Mouse (Mus musculus) stomach, postnatal 0 days (tissue): ENCODE results near the gene Pdilt.

Source experiments
- CTCF ChIP-seq: IDR thresholded peaks from 2 replicates; pipeline ENCODE4 v1.5.1; 2016; ENCODE audit warnings: antibody characterized with exemption, low read depth, mild to moderate bottlenecking, moderate library complexity
- EP300 ChIP-seq: optimal IDR thresholded peaks from 2 replicates; pipeline ENCODE3; 2016; ENCODE audit warnings: antibody characterized with exemption

DNA sequence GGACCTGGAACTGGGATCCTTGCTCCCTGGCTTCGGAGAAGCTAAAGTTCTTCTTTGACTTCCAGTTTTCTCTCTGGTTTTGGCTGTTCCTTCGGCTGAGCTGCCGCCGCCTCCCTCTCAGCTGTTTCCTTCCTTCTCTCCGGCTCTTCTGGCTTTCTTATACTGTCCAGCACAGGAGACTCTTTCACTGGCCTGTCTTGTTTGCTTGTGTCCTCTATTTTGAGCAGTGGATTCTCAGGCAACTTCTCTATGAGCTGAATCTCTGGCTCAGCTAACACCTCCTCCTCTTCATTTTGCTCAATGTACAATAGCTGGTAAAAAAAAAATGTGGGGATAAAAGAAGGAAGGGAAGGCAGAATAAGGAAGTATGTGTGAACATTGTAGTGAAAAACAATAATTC is 36.6 kb downstream of the Pdilt start:
- no peak for TF ChIP-seq CTCF
- no peak for TF ChIP-seq EP300
